26 mouse cellular contexts compared by ENCODE assay signal in the genomic region with DNA sequence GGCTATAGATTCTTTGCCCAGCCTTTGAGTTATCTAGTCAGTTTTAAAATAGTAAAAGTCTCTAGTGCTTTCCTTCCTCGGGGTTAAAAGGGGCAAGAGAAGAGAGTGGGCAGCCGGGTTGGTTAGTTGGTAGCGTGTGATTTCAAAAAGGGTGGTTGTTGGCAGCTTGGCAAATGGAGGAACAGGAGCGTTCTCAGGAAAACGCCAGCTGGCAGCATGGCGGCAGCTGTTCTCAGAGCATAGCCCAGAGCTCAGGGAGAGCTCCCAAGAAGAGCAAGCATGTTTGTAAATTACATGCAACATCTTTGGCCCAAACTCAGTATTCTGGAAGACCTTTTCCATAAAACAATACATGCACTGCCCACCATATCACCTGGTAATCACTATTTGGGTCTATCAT. TPM values are rescaled to one million over a fixed set of nuclear protein-coding genes. Genes with fewer than 3 reads are reported as not detected.
DNase-seq lines count a peak whose midpoint lies in the region; ATAC-seq and TF ChIP-seq lines count a peak whose summit lies in the region.
"Had no signal": no experiment of that assay in that cellular context is flagged by ENCODE, and none has a peak within 500 bp of the region (broad histone marks: within the 10 kb centered on the region; RNA-seq: fewer than 3 reads in every experiment).

No protein-coding gene starts in this region.

- H3K27me3 ChIP-seq in forebrain, embryonic 16.5 days (replicated peaks; ENCODE audit: control insufficient read depth, insufficient read depth, low read length) = no peaks in the 10 kb centered on the region
- no peaks in the 10 kb centered on the region for H3K27me3 ChIP-seq in forebrain, embryonic 12.5 days
- no peaks in the 10 kb centered on the region for H3K27me3 ChIP-seq in hindbrain, postnatal 0 days (ENCODE audit: insufficient read depth, low read length)
- H3K27me3 ChIP-seq in hindbrain, embryonic 13.5 days = no peaks in the 10 kb centered on the region
- H3K27me3 ChIP-seq: intestine, embryonic 15.5 days; neural tube, embryonic 13.5 days; stomach, embryonic 15.5 days had no signal

- no peak overlapping the region for H3K4me2 ChIP-seq in forebrain, embryonic 16.5 days (ENCODE audit: low read length)
- no peak overlapping the region for H3K4me2 ChIP-seq in forebrain, embryonic 12.5 days
- H3K4me2 ChIP-seq in hindbrain, postnatal 0 days (ENCODE audit: low read depth, low read length) = no peak overlapping the region
- no peak overlapping the region for H3K4me2 ChIP-seq in hindbrain, embryonic 13.5 days
- H3K4me2 ChIP-seq: intestine, embryonic 15.5 days; neural tube, embryonic 13.5 days; stomach, embryonic 15.5 days had no signal

- 61% methylated on average over 6 of the region's 6 CpGs for WGBS in forebrain, embryonic 16.5 days
- 83% methylated on average over 6 of the region's 6 CpGs for WGBS in forebrain, embryonic 12.5 days
- 61% methylated on average over 6 of the region's 6 CpGs for WGBS in hindbrain, postnatal 0 days
- 89% methylated on average over 6 of the region's 6 CpGs for WGBS in hindbrain, embryonic 13.5 days

- H3K4me1 ChIP-seq in forebrain, embryonic 16.5 days (replicated peaks; ENCODE audit: control insufficient read depth, insufficient read depth, low read length) = peaks cover 6% of the 10 kb centered on the region; the same call in 1 of the 2 replicates
- H3K4me1 ChIP-seq in forebrain, embryonic 12.5 days = no peaks in the 10 kb centered on the region
- H3K4me1 ChIP-seq in hindbrain, postnatal 0 days (ENCODE audit: insufficient read depth, low read length) = no peaks in the 10 kb centered on the region
- H3K4me1 ChIP-seq in hindbrain, embryonic 13.5 days (replicated peaks) = no peaks in the 10 kb centered on the region
- H3K4me1 ChIP-seq: hindbrain, embryonic 10.5 days; intestine, embryonic 15.5 days; midbrain, embryonic 10.5 days; neural tube, embryonic 13.5 days; stomach, embryonic 15.5 days had no signal

- H3K9me3 ChIP-seq in forebrain, embryonic 16.5 days (ENCODE audit: control insufficient read depth, low read length) = no peaks in the 10 kb centered on the region
- no peaks in the 10 kb centered on the region for H3K9me3 ChIP-seq in forebrain, embryonic 12.5 days
- H3K9me3 ChIP-seq in hindbrain, postnatal 0 days (ENCODE audit: low read length) = no peaks in the 10 kb centered on the region
- H3K9me3 ChIP-seq in hindbrain, embryonic 13.5 days = no peaks in the 10 kb centered on the region
- H3K9me3 ChIP-seq: hindbrain, embryonic 10.5 days; intestine, embryonic 15.5 days; neural tube, embryonic 13.5 days; stomach, embryonic 15.5 days had no signal

- no peaks in the 10 kb centered on the region for H3K36me3 ChIP-seq in forebrain, embryonic 16.5 days (ENCODE audit: control insufficient read depth, insufficient read depth)
- no peaks in the 10 kb centered on the region for H3K36me3 ChIP-seq in forebrain, embryonic 12.5 days (replicated peaks)
- H3K36me3 ChIP-seq in hindbrain, postnatal 0 days (ENCODE audit: insufficient read depth, low read length) = no peaks in the 10 kb centered on the region
- no peaks in the 10 kb centered on the region for H3K36me3 ChIP-seq in hindbrain, embryonic 13.5 days
- H3K36me3 ChIP-seq: hindbrain, embryonic 10.5 days; intestine, embryonic 15.5 days; midbrain, embryonic 10.5 days; neural tube, embryonic 13.5 days; stomach, embryonic 15.5 days had no signal

- DNase-seq in hindbrain, postnatal 0 days (ENCODE audit: low spot score) = peak; percentile 65
- peak; percentile 53 for DNase-seq in brain, adult 2 months (ENCODE audit: low read depth, low spot score)
- peak; percentile 56 for DNase-seq in layer of hippocampus, adult 9-11 months
- no peak for DNase-seq in testis, postnatal 14 days (ENCODE audit: low spot score)
- no peak for DNase-seq in spleen, postnatal 14 days (ENCODE audit: low spot score in 2 of 2)
- DNase-seq: adrenal gland, postnatal 14 days; B cell, adult 2 months; cerebellum, adult 8-10 months; kidney, postnatal 4 days; lung, adult 18-20 months; lung, postnatal 36 days; spleen, adult 18-20 months; thymus, postnatal 14 days had no signal

- H3K27ac ChIP-seq in forebrain, embryonic 16.5 days (ENCODE audit: low read length) = no peak overlapping the region
- no peak overlapping the region for H3K27ac ChIP-seq in forebrain, embryonic 12.5 days
- no peak overlapping the region; the same call in 1 of the 2 replicates for H3K27ac ChIP-seq in hindbrain, postnatal 0 days
- no peak overlapping the region for H3K27ac ChIP-seq in hindbrain, embryonic 13.5 days
- H3K27ac ChIP-seq: hindbrain, embryonic 10.5 days; intestine, embryonic 15.5 days; midbrain, embryonic 10.5 days; neural tube, embryonic 13.5 days; stomach, embryonic 15.5 days had no signal

- H3K9ac ChIP-seq in forebrain, embryonic 16.5 days (replicated peaks; ENCODE audit: low read depth, low read length) = no peak overlapping the region
- H3K9ac ChIP-seq in forebrain, embryonic 12.5 days = no peak overlapping the region
- no peak overlapping the region for H3K9ac ChIP-seq in hindbrain, postnatal 0 days (replicated peaks; ENCODE audit: low read length)
- no peak overlapping the region for H3K9ac ChIP-seq in hindbrain, embryonic 13.5 days
- H3K9ac ChIP-seq: intestine, embryonic 15.5 days; neural tube, embryonic 13.5 days; stomach, embryonic 15.5 days had no signal

- ATAC-seq in forebrain, embryonic 16.5 days = peak; percentile 47; the same call in 1 of the 2 replicates
- no peak for ATAC-seq in forebrain, embryonic 12.5 days (ENCODE audit: low FRiP score)
- ATAC-seq in hindbrain, postnatal 0 days = no peak
- ATAC-seq in hindbrain, embryonic 13.5 days (ENCODE audit: low FRiP score) = no peak
- ATAC-seq: intestine, embryonic 15.5 days had no signal

- H3K4me3 ChIP-seq in forebrain, embryonic 16.5 days (replicated peaks; ENCODE audit: low read length) = no peak overlapping the region
- no peak overlapping the region for H3K4me3 ChIP-seq in forebrain, embryonic 12.5 days (replicated peaks)
- no peak overlapping the region for H3K4me3 ChIP-seq in hindbrain, postnatal 0 days (ENCODE audit: low read length)
- no peak overlapping the region for H3K4me3 ChIP-seq in hindbrain, embryonic 13.5 days
- H3K4me3 ChIP-seq: hindbrain, embryonic 10.5 days; intestine, embryonic 15.5 days; midbrain, embryonic 10.5 days; neural tube, embryonic 13.5 days; stomach, embryonic 15.5 days had no signal

- no peak for TF ChIP-seq CTCF in hindbrain, postnatal 0 days (IDR thresholded peaks at IDR 0.05; ENCODE audit: low read depth)

RNA-seq across cellular contexts. Expression of gene 1700011L22Rik, which starts 5.4 kb away (rescaled TPM):
- not detected in 2 replicates for polyA plus RNA-seq in forebrain, embryonic 16.5 days (2015; fragmentation: Nextera tagmentation; extraction: Ambion mirVana)
- not detected in 2 replicates for polyA plus RNA-seq in forebrain, embryonic 12.5 days (2016; fragmentation: Nextera tagmentation; extraction: Ambion mirVana)
- not detected in 2 replicates for total RNA-seq in hindbrain, postnatal 0 days (2014; rRNA removed)
- polyA plus RNA-seq in hindbrain, postnatal 0 days (2015; fragmentation: Nextera tagmentation; extraction: Ambion mirVana) = 0.25 TPM in 1 of 2 replicates, not detected in the other
- polyA plus RNA-seq in hindbrain, embryonic 13.5 days (2015; fragmentation: Nextera tagmentation; extraction: Ambion mirVana) = not detected in 2 replicates
- total RNA-seq: adrenal gland, postnatal 14 days; heart, adult 8-10 months; left cerebral cortex, postnatal 36 days; liver, adult 2 months had no signal
- polyA plus RNA-seq: heart, embryonic 16.5 days; hindbrain, embryonic 10.5 days; intestine, embryonic 15.5 days; kidney, embryonic 14.5 days; liver, adult 2 months; midbrain, embryonic 10.5 days; neural tube, embryonic 13.5 days; stomach, embryonic 15.5 days had no signal

RNA-seq across cellular contexts. Expression of gene Mmaa, which starts 41.0 kb away (rescaled TPM):
- polyA plus RNA-seq in forebrain, embryonic 16.5 days (2015; fragmentation: Nextera tagmentation; extraction: Ambion mirVana) = 27.3 and 27.9 TPM in 2 replicates
- polyA plus RNA-seq in forebrain, embryonic 12.5 days (2016; fragmentation: Nextera tagmentation; extraction: Ambion mirVana) = 16.8 and 17.5 TPM in 2 replicates
- 6.8 and 7.9 TPM in 2 replicates for total RNA-seq in hindbrain, postnatal 0 days (2014; rRNA removed)
- polyA plus RNA-seq in hindbrain, postnatal 0 days (2015; fragmentation: Nextera tagmentation; extraction: Ambion mirVana) = 11.5 and 12.9 TPM in 2 replicates
- polyA plus RNA-seq in hindbrain, embryonic 13.5 days (2015; fragmentation: Nextera tagmentation; extraction: Ambion mirVana) = 19.7 and 19.9 TPM in 2 replicates

Comparison
In these comparisons a context has a peak if more than half of its experiments do, and no peak if none do; other contexts are left out.
1. DNase-seq: peak in hindbrain, postnatal 0 days (single experiment), brain, adult 2 months (single experiment) and layer of hippocampus, adult 9-11 months (single experiment); none in testis, postnatal 14 days (single experiment) and spleen, postnatal 14 days (0 of 2).